Mouse (Mus musculus) midbrain, embryonic 16.5 days (tissue): ENCODE measurements around the gene Clca1. TPM values are rescaled to one million over a fixed set of nuclear protein-coding genes. Genes with fewer than 3 reads are reported as not detected.

Experiments
- ATAC-seq: fragments of 200-750 bp; cut with Nextera tagmentation; 2 replicates; pipeline ENCODE4 v1.8.0; 2017; ENCODE audit warnings: moderate TSS enrichment
- H3K27ac ChIP-seq: fragments of 300-500 bp; sonication (generic); 2 replicates; pipeline ENCODE4 v1.5.1; 2014; ENCODE audit warnings: mild to moderate bottlenecking, low read length, mixed read lengths
- H3K27me3 ChIP-seq: fragments of 300-500 bp; sonication (generic); 2 replicates; pipeline ENCODE4 v1.6.1; 2014; ENCODE audit warnings: low read depth, low read length, mixed read lengths; ENCODE audit not compliant: control insufficient read depth, insufficient read depth
- H3K36me3 ChIP-seq: fragments of 300-500 bp; sonication (generic); 2 replicates; pipeline ENCODE4 v1.6.1; 2014; ENCODE audit warnings: mild to moderate bottlenecking, low read length, moderate library complexity, mixed read lengths; ENCODE audit not compliant: control insufficient read depth, insufficient read depth
- H3K4me1 ChIP-seq: fragments of 300-500 bp; sonication (generic); 2 replicates; pipeline ENCODE4 v1.6.1; 2014; ENCODE audit warnings: mild to moderate bottlenecking, low read length, mixed read lengths; ENCODE audit not compliant: control insufficient read depth, insufficient read depth
- H3K4me2 ChIP-seq: fragments of 300-500 bp; sonication (generic); 2 replicates; pipeline ENCODE4 v1.6.1; 2014; ENCODE audit warnings: mild to moderate bottlenecking, low read length, mixed read lengths
- H3K4me3 ChIP-seq: fragments of 300-500 bp; sonication (generic); 2 replicates; pipeline ENCODE4 v1.5.1; 2014; ENCODE audit warnings: low read depth, mild to moderate bottlenecking, low read length, moderate library complexity, mixed read lengths
- H3K9ac ChIP-seq: fragments of 300-500 bp; sonication (generic); 2 replicates; pipeline ENCODE4 v1.6.1; 2014; ENCODE audit warnings: low read depth, low read length, mixed read lengths
- H3K9me3 ChIP-seq: fragments of 300-500 bp; sonication (generic); replicated peaks from 2 replicates; pipeline ENCODE4 v1.6.1; 2014; ENCODE audit warnings: mild to moderate bottlenecking, low read length, mixed read lengths; ENCODE audit not compliant: control insufficient read depth, poor library complexity, severe bottlenecking
- WGBS: fragments of 180-500 bp; shearing (Covaris S2); extraction: QIAGEN DNeasy Blood & Tissue Kit; methylation state at CpG from one replicate; pipeline ENCODE4 v1.1.7; 2014; 5-methylcytosine and 5-hydroxymethylcytosine counted together
- polyA plus RNA-seq: library from polyadenylated mRNA; unstranded; fragments of >200 nt; fragmentation: Nextera tagmentation; extraction: Ambion mirVana; gene quantifications from 2 replicates; pipeline ENCODE4 v1.2.1, GENCODE M21; 2015

Gene Clca1
- polyA plus RNA-seq, 1 experiment from 2014 or later, result not detected

DNA sequence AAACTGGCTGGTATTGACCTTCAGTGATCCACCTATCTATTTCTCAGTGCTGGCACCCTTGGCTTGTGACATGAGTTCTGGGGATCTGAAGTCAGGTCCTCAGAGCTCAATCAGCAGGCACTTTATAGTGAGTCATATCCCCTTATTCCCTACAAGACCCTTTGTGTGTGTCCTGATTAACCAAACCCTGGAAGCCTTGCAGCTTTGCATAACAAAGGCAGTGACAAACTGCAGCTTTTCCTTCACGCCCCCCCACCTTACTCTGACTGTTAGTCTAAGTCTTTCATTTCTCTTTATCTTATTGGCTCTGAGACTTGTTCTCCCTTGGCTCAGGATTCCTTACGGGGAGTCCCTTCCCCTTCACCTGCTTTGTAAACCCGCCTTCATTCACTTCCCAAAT is 14.8 kb downstream of the Clca1 start:
- H3K4me3 ChIP-seq, result no peak overlapping the region
- no peaks in the 10 kb centered on the region for H3K36me3 ChIP-seq
- 44% methylated on average over 3 of the region's 3 CpGs for WGBS
- H3K9me3 ChIP-seq, result no peaks in the 10 kb centered on the region
- H3K9ac ChIP-seq, result no peak overlapping the region
- no peak for ATAC-seq
- no peaks in the 10 kb centered on the region for H3K27me3 ChIP-seq
- no peak overlapping the region for H3K27ac ChIP-seq
- H3K4me1 ChIP-seq, result no peaks in the 10 kb centered on the region
- no peak overlapping the region for H3K4me2 ChIP-seq

DNA sequence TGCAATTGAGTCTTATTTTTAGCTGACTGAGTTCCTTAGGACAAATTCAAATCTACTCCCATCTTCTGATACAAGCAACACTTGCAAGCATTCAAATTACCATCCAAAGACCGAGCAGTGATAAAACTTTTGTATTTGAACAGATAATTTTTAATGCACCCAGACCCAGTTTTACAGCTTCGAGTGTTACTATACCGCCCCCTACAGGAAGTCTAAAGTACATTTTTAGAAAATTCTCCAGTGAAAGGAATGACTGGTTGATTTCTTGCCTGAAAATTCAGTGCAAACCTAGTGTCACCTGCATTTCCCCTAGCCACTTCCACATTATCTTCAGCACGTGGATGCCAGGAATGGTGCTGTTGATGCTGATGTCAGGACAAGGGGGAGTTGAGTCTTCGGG is 28.2 kb downstream of the Clca1 start:
- no peak for ATAC-seq
- H3K27me3 ChIP-seq, result no peaks in the 10 kb centered on the region
- no peak overlapping the region for H3K4me3 ChIP-seq
- no peak overlapping the region for H3K4me2 ChIP-seq
- no peaks in the 10 kb centered on the region for H3K36me3 ChIP-seq
- no peaks in the 10 kb centered on the region for H3K4me1 ChIP-seq
- no peak overlapping the region for H3K27ac ChIP-seq
- H3K9ac ChIP-seq, result no peak overlapping the region
- WGBS, result 33% methylated on average over 5 of the region's 5 CpGs
- H3K9me3 ChIP-seq, result no peaks in the 10 kb centered on the region

DNA sequence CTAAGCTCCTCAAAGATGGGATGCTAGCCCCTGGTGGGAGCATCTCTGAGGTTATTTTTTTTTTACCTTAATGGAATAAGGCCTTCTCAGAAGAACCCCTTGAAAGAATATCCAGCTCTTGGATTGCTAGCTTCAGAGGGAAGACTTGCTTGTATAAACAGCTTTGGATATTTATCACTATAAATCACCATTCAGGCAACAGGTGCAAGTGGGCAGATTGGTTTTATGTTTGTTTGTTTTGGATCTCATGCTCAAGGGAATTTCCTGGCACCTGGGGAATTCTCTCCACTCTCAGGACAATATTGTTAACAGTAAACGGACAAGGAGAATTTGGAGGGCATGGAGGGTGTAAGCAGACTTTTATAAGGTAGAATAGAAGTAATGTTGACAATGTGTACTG is 31.7 kb downstream of the Clca1 start:
- Histone ChIP-seq H3K4me1 (no peaks in the 10 kb centered on the region), H3K27ac (no peak overlapping the region), H3K36me3 (no peaks in the 10 kb centered on the region), H3K4me2 (no peak overlapping the region), H3K9ac (no peak overlapping the region), H3K9me3 (no peaks in the 10 kb centered on the region), H3K27me3 (no peaks in the 10 kb centered on the region), H3K4me3 (no peak overlapping the region)
- ATAC-seq, result no peak
- WGBS, result 81% methylated on average over 1 of the region's 1 CpGs

DNA sequence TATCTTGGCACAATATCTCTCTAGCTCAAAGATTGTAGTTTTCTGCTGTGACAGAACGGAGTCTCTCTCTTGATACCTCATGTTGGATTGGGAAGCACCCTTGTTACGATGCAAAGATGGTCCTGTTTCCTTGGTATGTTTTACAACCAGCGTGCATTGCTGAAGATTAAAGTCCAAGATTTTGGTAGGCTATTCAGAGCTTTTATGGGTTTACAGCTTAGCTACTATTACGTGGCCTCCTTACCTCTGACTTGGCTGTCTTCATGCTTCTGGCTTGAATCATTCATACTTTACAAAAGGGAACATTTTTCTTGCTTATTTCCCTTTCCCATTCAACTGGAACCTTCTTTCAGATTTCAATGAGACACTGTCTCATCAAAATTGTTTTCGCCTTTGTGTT is 39.5 kb downstream of the Clca1 start:
- WGBS, result 90% methylated on average over 5 of the region's 5 CpGs

DNA sequence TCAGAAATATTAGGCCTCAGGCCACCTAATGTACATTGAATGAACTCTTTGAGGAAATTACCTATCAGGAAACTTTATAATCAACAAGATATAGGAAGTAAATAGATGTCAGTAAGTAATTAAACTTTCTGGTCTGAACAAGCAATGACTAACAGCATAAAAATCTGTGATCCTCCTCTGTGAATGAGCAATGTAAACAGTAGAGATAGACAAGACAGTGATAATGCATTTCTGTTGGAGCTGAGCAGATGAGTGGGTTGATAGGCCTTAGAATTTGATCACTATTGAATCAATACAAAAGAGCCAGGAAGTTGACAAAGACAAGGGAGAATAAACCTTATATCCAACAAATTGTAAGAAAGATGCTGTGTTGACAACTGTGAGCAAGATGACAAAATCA is 40.0 kb downstream of the Clca1 start:
- H3K4me3 ChIP-seq, result no peak overlapping the region
- no peak overlapping the region for H3K27ac ChIP-seq
- no peaks in the 10 kb centered on the region for H3K36me3 ChIP-seq
- H3K4me1 ChIP-seq, result no peaks in the 10 kb centered on the region
- H3K4me2 ChIP-seq, result no peak overlapping the region
- no peaks in the 10 kb centered on the region for H3K9me3 ChIP-seq
- no peak for ATAC-seq
- H3K27me3 ChIP-seq, result no peaks in the 10 kb centered on the region
- H3K9ac ChIP-seq, result no peak overlapping the region

More for the DNA sequence above, 39.5 kb downstream of the Clca1 start:
- Histone ChIP-seq H3K27ac (no peak overlapping the region), H3K9ac (no peak overlapping the region), H3K4me3 (no peak overlapping the region), H3K4me1 (no peaks in the 10 kb centered on the region), H3K36me3 (no peaks in the 10 kb centered on the region), H3K4me2 (no peak overlapping the region), H3K9me3 (no peaks in the 10 kb centered on the region), H3K27me3 (no peaks in the 10 kb centered on the region)
- no peak for ATAC-seq

DNA sequence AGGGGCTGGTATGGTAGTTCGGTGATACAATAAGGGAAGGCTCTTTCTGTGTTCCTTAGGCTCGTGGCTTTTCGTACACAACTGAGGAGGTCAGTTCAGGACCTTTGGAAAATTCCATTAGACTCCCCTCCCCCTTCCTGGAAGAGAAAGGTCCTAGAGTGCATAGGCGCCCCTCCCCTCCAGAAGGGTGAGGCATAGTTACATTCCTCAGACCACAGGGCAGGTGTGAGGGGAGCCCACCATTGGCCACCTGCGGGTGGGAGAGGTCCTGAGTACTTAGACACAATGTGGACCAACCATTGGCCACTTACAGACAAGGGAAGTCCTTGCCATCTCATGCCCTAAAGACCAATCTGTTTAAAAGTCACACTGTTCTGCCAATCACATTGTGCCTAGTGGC is 46.7 kb downstream of the Clca1 start:
- Histone ChIP-seq H3K4me3 (no peak overlapping the region), H3K27me3 (no peaks in the 10 kb centered on the region), H3K9ac (no peak overlapping the region), H3K4me1 (no peaks in the 10 kb centered on the region), H3K4me2 (no peak overlapping the region), H3K36me3 (no peaks in the 10 kb centered on the region), H3K27ac (no peak overlapping the region), H3K9me3 (no peaks in the 10 kb centered on the region)
- WGBS, result 77% methylated on average over 5 of the region's 5 CpGs
- no peak for ATAC-seq

DNA sequence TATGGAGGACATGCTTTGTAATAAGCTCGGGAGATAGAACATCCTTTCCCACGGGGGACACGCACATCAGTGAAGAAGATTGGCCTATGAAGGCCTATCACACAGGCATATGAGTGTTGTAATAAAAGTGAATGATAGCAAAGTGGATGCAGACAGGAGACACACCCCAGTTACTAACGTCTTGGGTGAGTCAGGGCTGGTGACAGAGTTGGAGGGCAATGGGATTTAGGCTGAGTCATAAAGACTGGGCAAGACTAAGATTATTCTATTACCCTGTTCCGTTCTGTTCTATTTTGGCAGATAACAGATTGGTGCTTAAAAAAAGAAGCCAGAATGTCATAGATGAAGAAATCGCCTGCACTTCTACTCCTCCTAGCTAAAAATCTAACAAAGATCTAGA is 52.0 kb downstream of the Clca1 start:
- no peak overlapping the region for H3K4me3 ChIP-seq
- no peaks in the 10 kb centered on the region for H3K27me3 ChIP-seq
- no peak overlapping the region for H3K27ac ChIP-seq
- no peak overlapping the region for H3K4me2 ChIP-seq
- no peaks in the 10 kb centered on the region for H3K9me3 ChIP-seq
- no peaks in the 10 kb centered on the region for H3K36me3 ChIP-seq
- no peak for ATAC-seq
- H3K4me1 ChIP-seq, result no peaks in the 10 kb centered on the region
- 91% methylated on average over 6 of the region's 6 CpGs for WGBS
- no peak overlapping the region for H3K9ac ChIP-seq

DNA sequence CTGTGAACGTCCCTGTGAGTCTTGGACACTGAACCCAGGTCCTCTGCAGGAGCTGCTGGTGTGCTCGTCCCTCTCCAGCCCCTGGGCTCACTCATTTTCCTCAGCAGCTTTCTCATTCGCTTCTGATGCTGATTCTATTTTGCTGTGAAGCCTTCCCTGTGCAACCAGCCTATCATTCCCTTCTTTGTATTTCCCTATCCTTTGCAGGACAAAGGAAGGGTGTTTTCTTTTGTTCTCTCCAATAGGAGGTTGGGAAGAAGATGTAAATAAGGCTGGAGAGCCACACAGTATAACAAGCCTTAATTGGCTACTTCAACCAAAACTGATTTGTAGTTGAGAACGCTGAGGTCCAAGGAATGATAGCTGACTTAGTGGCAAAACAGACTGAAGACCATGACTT is 54.9 kb downstream of the Clca1 start:
- Histone ChIP-seq H3K27ac (no peak overlapping the region), H3K9ac (no peak overlapping the region), H3K4me3 (no peak overlapping the region), H3K9me3 (no peaks in the 10 kb centered on the region), H3K4me1 (no peaks in the 10 kb centered on the region), H3K27me3 (no peaks in the 10 kb centered on the region), H3K4me2 (no peak overlapping the region), H3K36me3 (no peaks in the 10 kb centered on the region)
- no peak for ATAC-seq
- 16% methylated on average over 4 of the region's 4 CpGs for WGBS

DNA sequence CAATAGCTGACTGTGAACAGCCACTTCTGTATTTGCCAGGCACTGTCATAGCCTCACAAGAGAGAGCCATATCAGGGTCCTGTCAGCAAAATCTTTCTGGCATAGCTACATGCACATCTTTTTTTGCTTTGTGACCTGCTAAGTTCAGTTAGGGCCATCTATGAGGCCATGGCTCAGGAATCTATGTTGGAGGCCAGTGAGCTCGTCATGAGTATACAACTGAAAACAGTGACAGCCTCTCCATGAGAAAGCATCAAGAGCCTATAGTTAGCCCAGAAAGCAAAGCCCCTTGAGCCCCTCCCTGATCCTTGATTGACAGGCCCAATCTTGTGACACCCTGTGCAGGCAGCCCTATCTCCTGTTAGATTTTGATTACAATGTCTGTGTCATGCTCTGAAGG is 56.5 kb downstream of the Clca1 start:
- 63% methylated on average over 1 of the region's 1 CpGs for WGBS
- Histone ChIP-seq H3K9me3 (no peaks in the 10 kb centered on the region), H3K4me3 (no peak overlapping the region), H3K9ac (no peak overlapping the region), H3K4me1 (no peaks in the 10 kb centered on the region), H3K4me2 (no peak overlapping the region), H3K27ac (no peak overlapping the region), H3K36me3 (no peaks in the 10 kb centered on the region), H3K27me3 (no peaks in the 10 kb centered on the region)
- no peak for ATAC-seq

DNA sequence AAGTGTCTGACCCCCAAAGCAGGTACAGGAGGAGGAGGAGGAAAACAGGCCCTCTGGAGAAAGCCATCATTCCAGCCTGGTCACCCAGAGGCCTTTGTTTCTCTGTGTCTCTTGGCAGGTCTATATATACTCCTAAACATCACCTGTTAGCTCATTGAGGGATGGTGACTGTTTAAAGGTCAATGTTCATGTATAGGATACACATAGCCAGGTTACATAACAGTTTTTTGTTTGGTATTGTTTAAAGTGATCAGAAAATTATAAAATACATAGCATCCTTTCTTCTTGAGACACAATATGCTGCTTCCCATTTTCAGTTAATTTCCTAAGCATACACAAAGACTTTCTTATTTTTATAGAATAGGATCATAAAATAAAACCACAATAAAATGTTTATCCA is 57.6 kb downstream of the Clca1 start, which contains the start of gene Clca4a:
Gene Clca4a (minus strand): TSS at position 101 of the 400 bp plus-strand sequence.
- H3K36me3 ChIP-seq, result no peaks in the 10 kb centered on the region
- H3K9me3 ChIP-seq, result no peaks in the 10 kb centered on the region
- H3K4me3 ChIP-seq, result no peak within 1 kb of the TSS
- H3K4me2 ChIP-seq, result no peak within 1 kb of the TSS
- H3K27ac ChIP-seq, result no peak within 1 kb of the TSS
- ATAC-seq, result no peak
- H3K9ac ChIP-seq, result no peak within 1 kb of the TSS
- no peaks in the 10 kb centered on the region for H3K4me1 ChIP-seq
- no peaks in the 10 kb centered on the region for H3K27me3 ChIP-seq
